In the genomic region with DNA sequence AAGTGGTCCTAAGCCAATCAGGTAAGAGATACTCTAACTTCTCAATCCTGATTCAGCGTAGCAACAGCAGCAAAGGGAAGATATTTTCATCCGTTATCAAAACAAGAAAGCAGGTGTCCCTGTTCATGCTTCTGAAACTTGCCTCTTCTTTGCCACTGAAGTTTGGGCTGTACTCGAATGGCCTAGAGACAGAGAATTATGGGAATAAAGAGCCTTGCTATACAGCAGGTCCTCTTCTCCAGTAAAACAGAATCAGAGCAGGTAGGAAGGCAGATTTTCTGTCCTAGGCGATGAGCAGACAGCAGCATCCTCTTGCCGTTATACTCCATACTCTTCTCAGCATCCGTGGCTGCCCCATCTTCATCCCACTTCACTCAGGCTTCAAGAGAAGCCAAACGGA, we compare ENCODE assay signal across 24 mouse cellular contexts. TPM values are rescaled to one million over a fixed set of nuclear protein-coding genes. Genes with fewer than 3 reads are reported as not detected.
DNase-seq lines count a peak whose midpoint lies in the region; ATAC-seq and TF ChIP-seq lines count a peak whose summit lies in the region.
"Had no signal": no experiment of that assay in that cellular context is flagged by ENCODE, and none has a peak within 500 bp of the region (broad histone marks: within the 10 kb centered on the region; RNA-seq: fewer than 3 reads in every experiment).

No protein-coding gene starts in this region.

- TF ChIP-seq EP300 in CH12.LX (IDR thresholded peaks at IDR 0.05; ENCODE audit: low read length) = no peak

- H3K36me3 ChIP-seq in hindbrain, embryonic 10.5 days = no peaks in the 10 kb centered on the region
- no peaks in the 10 kb centered on the region for H3K36me3 ChIP-seq in hindbrain, embryonic 16.5 days (ENCODE audit: control insufficient read depth, insufficient read depth, low read length)
- no peaks in the 10 kb centered on the region for H3K36me3 ChIP-seq in CH12.LX (replicated peaks in 1 of 2; ENCODE audit: control insufficient read depth in 1 of 2, insufficient read depth in 1 of 2, low read length in 1 of 2)
- no peaks in the 10 kb centered on the region for H3K36me3 ChIP-seq in limb, embryonic 10.5 days
- H3K36me3 ChIP-seq: forebrain, embryonic 15.5 days; G1E; heart, embryonic 12.5 days; heart, embryonic 15.5 days; intestine, embryonic 15.5 days had no signal

- no peak overlapping the region for H3K9ac ChIP-seq in hindbrain, embryonic 16.5 days (ENCODE audit: low read depth, low read length)
- H3K9ac ChIP-seq in CH12.LX (ENCODE audit: insufficient read depth, low read depth) = peak overlapping the region; percentile 36; the same call in 1 of the 2 replicates
- H3K9ac ChIP-seq: forebrain, embryonic 15.5 days; heart, embryonic 12.5 days; heart, embryonic 15.5 days; hindbrain, embryonic 14.5 days; intestine, embryonic 15.5 days had no signal

- TF ChIP-seq RAD21 in CH12.LX (IDR thresholded peaks at IDR 0.05; ENCODE audit: low read depth, low read length) = no peak

- peaks cover 42% of the 10 kb centered on the region for H3K4me1 ChIP-seq in hindbrain, embryonic 10.5 days (replicated peaks)
- peaks cover 10% of the 10 kb centered on the region for H3K4me1 ChIP-seq in hindbrain, embryonic 16.5 days (ENCODE audit: control insufficient read depth, insufficient read depth, low read depth, low read length)
- peaks cover 39 to 91% of the 10 kb centered on the region in 2 experiments for H3K4me1 ChIP-seq in CH12.LX (ENCODE audit: control insufficient read depth in 1 of 2, insufficient read depth in 2 of 2)
- peaks cover 47% of the 10 kb centered on the region for H3K4me1 ChIP-seq in limb, embryonic 10.5 days

- DNase-seq in hindbrain, embryonic 10.5 days (ENCODE audit: low spot score) = no peak
- DNase-seq in A20 (ENCODE audit: low read depth, low spot score) (peak; percentile 59), CH12.LX (ENCODE audit: extremely low read depth) (no peak)
- no peak for DNase-seq in limb, embryonic 10.5 days (ENCODE audit: low spot score)
- DNase-seq: adrenal gland, adult 8-10 months; adrenal gland, postnatal 25 days; cerebellum, adult 11-12 months; cerebellum, adult 8-10 months; cerebellum, postnatal 10 days; cerebellum, postnatal 36 days; embryo, embryonic 11 days; gastrocnemius, postnatal 25 days; heart, adult 18-20 months; heart, postnatal 10 days; heart, postnatal 36 days; kidney, adult 11 months had no signal

- H3K9me3 ChIP-seq in hindbrain, embryonic 10.5 days = no peaks in the 10 kb centered on the region
- H3K9me3 ChIP-seq in hindbrain, embryonic 16.5 days (ENCODE audit: control insufficient read depth, low read length) = no peaks in the 10 kb centered on the region
- no peaks in the 10 kb centered on the region for H3K9me3 ChIP-seq in CH12.LX (replicated peaks; ENCODE audit: low read length)
- H3K9me3 ChIP-seq in limb, embryonic 10.5 days (replicated peaks) = no peaks in the 10 kb centered on the region
- H3K9me3 ChIP-seq: forebrain, embryonic 15.5 days; G1E; heart, embryonic 12.5 days; heart, embryonic 15.5 days; intestine, embryonic 15.5 days had no signal

- dilution Hi-C loops in CH12.LX (cut with MboI; ENCODE audit: extremely low pct_ligation_motif_present, extremely low pct_unique_long_range_greater_than_20kb, low sequenced_read_pairs) = no loop called here

- peak overlapping the region; percentile 47; the same call in 1 of the 2 replicates for H3K27ac ChIP-seq in hindbrain, embryonic 10.5 days
- H3K27ac ChIP-seq in hindbrain, embryonic 16.5 days (ENCODE audit: low read depth, low read length) = no peak overlapping the region
- H3K27ac ChIP-seq in CH12.LX (ENCODE audit: insufficient read depth, low read depth) = peak overlapping the region; percentile 89
- H3K27ac ChIP-seq in limb, embryonic 10.5 days = peak overlapping the region; percentile 54; the same call in 1 of the 2 replicates
- H3K27ac ChIP-seq: forebrain, embryonic 15.5 days; heart, embryonic 15.5 days; hindbrain, embryonic 14.5 days; intestine, embryonic 15.5 days had no signal

- no peak for TF ChIP-seq CTCF in CH12.LX (conservative IDR thresholded peaks at IDR 0.05 in 1 of 2, IDR thresholded peaks at IDR 0.05 in 1 of 2; ENCODE audit: low read depth in 2 of 2, low read length in 2 of 2)

- WGBS in hindbrain, embryonic 10.5 days = 81% methylated on average over 7 of the region's 7 CpGs
- WGBS in hindbrain, embryonic 16.5 days = 80% methylated on average over 7 of the region's 7 CpGs
- WGBS in limb, embryonic 10.5 days = 83% methylated on average over 7 of the region's 7 CpGs

- no peak overlapping the region for H3K4me2 ChIP-seq in hindbrain, embryonic 16.5 days (ENCODE audit: low read length)
- 0 out of 2 replicates have a peak overlapping the region, but pooled peaks have one; percentile 55 for H3K4me2 ChIP-seq in CH12.LX (ENCODE audit: insufficient read depth, low read depth, poor library complexity, severe bottlenecking)
- H3K4me2 ChIP-seq: forebrain, embryonic 15.5 days; heart, embryonic 12.5 days; heart, embryonic 15.5 days; hindbrain, embryonic 14.5 days; intestine, embryonic 15.5 days had no signal

- H3K27me3 ChIP-seq in hindbrain, embryonic 10.5 days (ENCODE audit: insufficient read depth, poor library complexity, severe bottlenecking) = no peaks in the 10 kb centered on the region
- no peaks in the 10 kb centered on the region for H3K27me3 ChIP-seq in hindbrain, embryonic 16.5 days (replicated peaks; ENCODE audit: control insufficient read depth, insufficient read depth, low read length)
- no peaks in the 10 kb centered on the region for H3K27me3 ChIP-seq in CH12.LX (replicated peaks)
- H3K27me3 ChIP-seq in limb, embryonic 10.5 days (ENCODE audit: low read depth, poor library complexity, severe bottlenecking) = no peaks in the 10 kb centered on the region
- H3K27me3 ChIP-seq: forebrain, embryonic 15.5 days; heart, embryonic 12.5 days; heart, embryonic 15.5 days; intestine, embryonic 15.5 days had no signal

- no peaks in the 10 kb centered on the region for H3K79me2 ChIP-seq in CH12.LX (replicated peaks; ENCODE audit: control insufficient read depth, extremely low read depth, insufficient read depth, poor library complexity, severe bottlenecking)

- TF ChIP-seq POLR2A in CH12.LX (IDR thresholded peaks at IDR 0.05; ENCODE audit: low read depth, low read length) = no peak

- no peak for ATAC-seq in hindbrain, embryonic 16.5 days
- no peak for ATAC-seq in inflammation-experienced regulatory T-cells, adult 6 months
- ATAC-seq: forebrain, embryonic 15.5 days; intestine, embryonic 15.5 days had no signal

- in situ Hi-C loops in CH12.LX (cut with MboI; ENCODE audit: low pct_ligation_motif_present, low pct_unique_long_range_greater_than_20kb, low sequenced_read_pairs) = loop anchor here (5.0 kb wide), 1 partner anchor 34 kb away; no protein-coding TSS in a partner anchor

- no peak overlapping the region for H3K4me3 ChIP-seq in hindbrain, embryonic 10.5 days
- H3K4me3 ChIP-seq in hindbrain, embryonic 16.5 days (ENCODE audit: low read length) = no peak overlapping the region
- H3K4me3 ChIP-seq in CH12.LX (replicated peaks in 1 of 3; ENCODE audit: low read depth in 2 of 3, low read length in 2 of 3, poor library complexity in 1 of 3) = peak overlapping the region in 1 of 3 experiments; percentile 21
- no peak overlapping the region for H3K4me3 ChIP-seq in limb, embryonic 10.5 days
- H3K4me3 ChIP-seq: forebrain, embryonic 15.5 days; heart, embryonic 12.5 days; heart, embryonic 15.5 days; intestine, embryonic 15.5 days had no signal

TF ChIP-seq in CH12.LX, 34 proteins besides CTCF, POLR2A, EP300 and RAD21:
- TF ChIP-seq JUN (IDR thresholded peaks at IDR 0.05; ENCODE audit: insufficient read depth, low read depth, low read length) (no peak), MAX (IDR thresholded peaks at IDR 0.05; ENCODE audit: low read length) (0 out of 2 replicates have a peak, but pooled peaks have one; percentile 25)

RNA-seq across cellular contexts. Expression of gene Zfp36l1, which starts 44.8 kb away (rescaled TPM):
- polyA plus RNA-seq in hindbrain, embryonic 10.5 days (2016; fragmentation: Nextera tagmentation; extraction: Ambion mirVana) = 106 and 117 TPM in 2 replicates
- 38.0 and 50.8 TPM in 2 replicates for polyA plus RNA-seq in hindbrain, embryonic 16.5 days (2015; fragmentation: Nextera tagmentation; extraction: Ambion mirVana)
- total RNA-seq in CH12.LX (2012; rRNA removed) (42.3 and 50.7 TPM in 2 replicates), CH12.LX (2014; rRNA removed) (26.2 and 32.7 TPM in 2 replicates)
- 175 and 192 TPM in 2 replicates for polyA plus RNA-seq in CH12.LX (2012; ENCODE audit: insufficient read length, low read depth)
- 88.4 and 96.4 TPM in 2 replicates for polyA plus RNA-seq in limb, embryonic 10.5 days (2016; fragmentation: Nextera tagmentation; extraction: Ambion mirVana)
- polyA plus RNA-seq in inflammation-experienced regulatory T-cells, adult 6 months (2017; shearing (Covaris generic)) = 100 to 1,000 TPM; 109 to 177 (median 123) TPM
